Mouse (Mus musculus) limb, embryonic 15.5 days (tissue): ENCODE data around the gene Mrps34. TPM values are rescaled to one million over a fixed set of nuclear protein-coding genes. Genes with fewer than 3 reads are reported as not detected.

Experiments
- ATAC-seq: fragments of 200-750 bp; cut with Nextera tagmentation; 2 replicates; pipeline ENCODE4 v1.8.0; 2017; ENCODE audit warnings: low read depth, moderate TSS enrichment; ENCODE audit not compliant: insufficient number of reproducible peaks, low FRiP score, low TSS enrichment
- H3K27ac ChIP-seq: fragments of 300-500 bp; sonication (generic); 2 replicates; pipeline ENCODE4 v1.5.1; 2015; ENCODE audit warnings: moderate library complexity, mild to moderate bottlenecking, inconsistent platforms
- H3K27me3 ChIP-seq: fragments of 300-500 bp; sonication (generic); 2 replicates; pipeline ENCODE4 v1.6.1; 2015; ENCODE audit warnings: inconsistent platforms
- H3K36me3 ChIP-seq: fragments of 300-500 bp; sonication (generic); 2 replicates; pipeline ENCODE4 v1.6.1; 2015; ENCODE audit warnings: inconsistent platforms
- H3K4me1 ChIP-seq: fragments of 300-500 bp; sonication (generic); 2 replicates; pipeline ENCODE4 v1.6.1; 2015; ENCODE audit warnings: inconsistent platforms
- H3K4me2 ChIP-seq: fragments of 300-500 bp; sonication (generic); 2 replicates; pipeline ENCODE4 v1.6.1; 2015; ENCODE audit warnings: mild to moderate bottlenecking, inconsistent platforms
- H3K4me3 ChIP-seq: fragments of 300-500 bp; sonication (generic); 2 replicates; pipeline ENCODE4 v1.5.1; 2015; ENCODE audit warnings: mild to moderate bottlenecking, inconsistent platforms
- H3K9ac ChIP-seq: fragments of 300-500 bp; sonication (generic); 2 replicates; pipeline ENCODE4 v1.6.1; 2015; ENCODE audit warnings: inconsistent platforms
- H3K9me3 ChIP-seq: fragments of 300-500 bp; sonication (generic); 2 replicates; pipeline ENCODE4 v1.6.1; 2016; ENCODE audit warnings: inconsistent platforms
- WGBS: fragments of 180-500 bp; shearing (Covaris S2); methylation state at CpG from one replicate; pipeline ENCODE4 v1.1.7; 2015; 5-methylcytosine and 5-hydroxymethylcytosine counted together
- polyA plus RNA-seq: library from polyadenylated mRNA; unstranded; fragments of >200 nt; fragmentation: Nextera tagmentation; extraction: Ambion mirVana; gene quantifications from 2 replicates; pipeline ENCODE4 v1.2.1, GENCODE M21; 2015

Mrps34 gene
- 81.9 and 86.9 TPM in 2 replicates for polyA plus RNA-seq

GRCm38 (mm10) chr17:24894995-24895547 lies at the start of gene Mrps34, which contains the start of gene Eme2:
Gene Mrps34 (plus strand): TSS chr17:24895116.
Gene Eme2 (minus strand): TSS chr17:24895087.
- under 1% methylated on average over 62 of the region's 62 CpGs for WGBS
- peak; percentile 54; the same call in 1 of the 2 replicates for ATAC-seq
- Histone ChIP-seq H3K4me2 (peak within 1 kb of the TSS; percentile 95), H3K27ac (peak within 1 kb of the TSS; percentile 89), H3K36me3 (peaks cover 67% of the 10 kb centered on the region), H3K27me3 (no peaks in the 10 kb centered on the region), H3K9ac (peak within 1 kb of the TSS; percentile 92), H3K9me3 (no peaks in the 10 kb centered on the region), H3K4me3 (peak within 1 kb of the TSS; percentile 90), H3K4me1 (peaks cover 40% of the 10 kb centered on the region)

- H3K9me3 ChIP-seq = no peaks in the 10 kb centered on the region
- no peak for ATAC-seq
- WGBS = 86% methylated on average over 1 of the region's 1 CpGs
- H3K4me3 ChIP-seq = no peak overlapping the region
- no peak overlapping the region for H3K27ac ChIP-seq
- no peak overlapping the region for H3K4me2 ChIP-seq
- H3K27me3 ChIP-seq = peaks cover 23% of the 10 kb centered on the region
- H3K36me3 ChIP-seq = no peaks in the 10 kb centered on the region
- no peak overlapping the region for H3K9ac ChIP-seq
- H3K4me1 ChIP-seq = peaks cover 18% of the 10 kb centered on the region
These were observed 47.5 kb upstream of the Mrps34 start for GRCm38 (mm10) chr17:24847386-24847785.

- Histone ChIP-seq H3K9me3 (no peaks in the 10 kb centered on the region), H3K4me1 (peaks cover 18% of the 10 kb centered on the region), H3K27ac (no peak overlapping the region), H3K4me2 (peak overlapping the region; percentile 92; the same call in 1 of the 2 replicates), H3K27me3 (peaks cover 23% of the 10 kb centered on the region), H3K9ac (no peak overlapping the region), H3K4me3 (peak overlapping the region; percentile 95; the same call in 1 of the 2 replicates), H3K36me3 (peaks cover 11% of the 10 kb centered on the region)
- ATAC-seq = no peak
These were observed 46.3 kb upstream of the Mrps34 start for GRCm38 (mm10) chr17:24848600-24849031.

- Histone ChIP-seq H3K27me3 (peaks cover 15% of the 10 kb centered on the region), H3K9me3 (no peaks in the 10 kb centered on the region), H3K4me1 (peaks cover 18% of the 10 kb centered on the region), H3K9ac (peak overlapping the region; percentile 60), H3K4me2 (peak overlapping the region; percentile 92), H3K36me3 (peaks cover 22% of the 10 kb centered on the region), H3K27ac (peak overlapping the region; percentile 94), H3K4me3 (peak overlapping the region; percentile 95)
- ATAC-seq = no peak
- WGBS = under 1% methylated on average over 21 of the region's 21 CpGs
These were observed 45.2 kb upstream of the Mrps34 start for GRCm38 (mm10) chr17:24849733-24850064.

GRCm38 (mm10) chr17:24850065-24850772 lies 44.7 kb upstream of the Mrps34 start, which contains the start of gene Fahd1:
Gene Fahd1 (minus strand): TSS chr17:24850364.
- under 1% methylated on average over 58 of the region's 58 CpGs for WGBS

GRCm38 (mm10) chr17:24850773-24851127 lies 44.2 kb upstream of the Mrps34 start:
- no peaks in the 10 kb centered on the region for H3K9me3 ChIP-seq
- peak overlapping the region; percentile 53 for H3K9ac ChIP-seq
- no peak for ATAC-seq
- H3K27ac ChIP-seq = peak overlapping the region; percentile 30; the same call in 1 of the 2 replicates
- H3K27me3 ChIP-seq = peaks cover 10% of the 10 kb centered on the region
- peak overlapping the region; percentile 92 for H3K4me2 ChIP-seq
- H3K4me1 ChIP-seq = peaks cover 18% of the 10 kb centered on the region
- 1% methylated on average over 20 of the region's 20 CpGs for WGBS
- H3K36me3 ChIP-seq = peaks cover 25% of the 10 kb centered on the region
- peak overlapping the region; percentile 95 for H3K4me3 ChIP-seq

More at GRCm38 (mm10) chr17:24850065-24850772, 44.7 kb upstream of the Mrps34 start, which contains the start of gene Fahd1:
- peaks cover 25% of the 10 kb centered on the region for H3K36me3 ChIP-seq
- H3K4me3 ChIP-seq = peak within 1 kb of the TSS; percentile 95
- H3K9me3 ChIP-seq = no peaks in the 10 kb centered on the region
- peak within 1 kb of the TSS; percentile 92 for H3K4me2 ChIP-seq
- ATAC-seq = peak; percentile 100
- H3K4me1 ChIP-seq = peaks cover 18% of the 10 kb centered on the region
- H3K27me3 ChIP-seq = peaks cover 12% of the 10 kb centered on the region
- peak within 1 kb of the TSS; percentile 60 for H3K9ac ChIP-seq
- H3K27ac ChIP-seq = peak within 1 kb of the TSS; percentile 94

GRCm38 (mm10) chr17:24851381-24852125 lies 43.4 kb upstream of the Mrps34 start:
- no peak for ATAC-seq
- H3K4me2 ChIP-seq = peak overlapping the region; percentile 92
- H3K9ac ChIP-seq = no peak overlapping the region
- no peak overlapping the region for H3K27ac ChIP-seq
- peaks cover 18% of the 10 kb centered on the region for H3K4me1 ChIP-seq
- no peaks in the 10 kb centered on the region for H3K9me3 ChIP-seq
- WGBS = 79% methylated on average over 10 of the region's 10 CpGs
- peaks cover 25% of the 10 kb centered on the region for H3K36me3 ChIP-seq
- H3K27me3 ChIP-seq = peaks cover 10% of the 10 kb centered on the region
- H3K4me3 ChIP-seq = peak overlapping the region; percentile 95

- Histone ChIP-seq H3K27me3 (peaks cover 9% of the 10 kb centered on the region), H3K27ac (no peak overlapping the region), H3K9ac (no peak overlapping the region), H3K4me2 (no peak overlapping the region), H3K36me3 (peaks cover 45% of the 10 kb centered on the region), H3K4me1 (peaks cover 6% of the 10 kb centered on the region), H3K4me3 (no peak overlapping the region), H3K9me3 (no peaks in the 10 kb centered on the region)
- no peak for ATAC-seq
- 66% methylated on average over 3 of the region's 3 CpGs for WGBS
These were observed 39.0 kb upstream of the Mrps34 start for GRCm38 (mm10) chr17:24855838-24856464.

GRCm38 (mm10) chr17:24856589-24856988 lies 38.3 kb upstream of the Mrps34 start:
- H3K4me1 ChIP-seq = no peaks in the 10 kb centered on the region
- H3K36me3 ChIP-seq = peaks cover 51% of the 10 kb centered on the region
- no peak overlapping the region for H3K9ac ChIP-seq
- no peaks in the 10 kb centered on the region for H3K9me3 ChIP-seq
- H3K4me2 ChIP-seq = no peak overlapping the region
- peaks cover 2% of the 10 kb centered on the region for H3K27me3 ChIP-seq
- H3K4me3 ChIP-seq = no peak overlapping the region
- no peak for ATAC-seq
- WGBS = 87% methylated on average over 13 of the region's 13 CpGs
- H3K27ac ChIP-seq = no peak overlapping the region

GRCm38 (mm10) chr17:24857831-24858470 lies 37.0 kb upstream of the Mrps34 start:
- H3K27ac ChIP-seq = no peak overlapping the region
- no peak for ATAC-seq
- 79% methylated on average over 8 of the region's 8 CpGs for WGBS
- no peaks in the 10 kb centered on the region for H3K4me1 ChIP-seq
- no peaks in the 10 kb centered on the region for H3K9me3 ChIP-seq
- H3K9ac ChIP-seq = no peak overlapping the region
- H3K4me3 ChIP-seq = no peak overlapping the region
- no peak overlapping the region for H3K4me2 ChIP-seq
- peaks cover 58% of the 10 kb centered on the region for H3K36me3 ChIP-seq
- no peaks in the 10 kb centered on the region for H3K27me3 ChIP-seq

- Histone ChIP-seq H3K27ac (no peak overlapping the region), H3K36me3 (peaks cover 56% of the 10 kb centered on the region), H3K4me3 (no peak overlapping the region), H3K4me2 (no peak overlapping the region), H3K27me3 (no peaks in the 10 kb centered on the region), H3K9ac (no peak overlapping the region), H3K4me1 (no peaks in the 10 kb centered on the region), H3K9me3 (no peaks in the 10 kb centered on the region)
- WGBS = 91% methylated on average over 6 of the region's 6 CpGs
- no peak for ATAC-seq
These were observed 35.9 kb upstream of the Mrps34 start for GRCm38 (mm10) chr17:24858967-24859366.
